Mouse (Mus musculus) embryonic facial prominence, embryonic 13.5 days (tissue): ENCODE data around the gene Trp53bp2. TPM values are rescaled to one million over a fixed set of nuclear protein-coding genes. Genes with fewer than 3 reads are reported as not detected.

Experiments
- ATAC-seq: fragments of 200-750 bp; cut with Nextera tagmentation; 2 replicates; pipeline ENCODE4 v1.8.0; 2017; ENCODE audit warnings: low read depth; ENCODE audit not compliant: insufficient number of reproducible peaks, insufficient read depth, low FRiP score, low TSS enrichment
- H3K27ac ChIP-seq: fragments of 300-500 bp; sonication (generic); 2 replicates; pipeline ENCODE4 v1.5.1; 2015; ENCODE audit warnings: moderate library complexity, mild to moderate bottlenecking, inconsistent platforms
- H3K27me3 ChIP-seq: fragments of 300-500 bp; sonication (generic); 2 replicates; pipeline ENCODE4 v1.6.1; 2015; ENCODE audit warnings: mild to moderate bottlenecking, inconsistent platforms
- H3K36me3 ChIP-seq: fragments of 300-500 bp; sonication (generic); 2 replicates; pipeline ENCODE4 v1.6.1; 2015; ENCODE audit warnings: mild to moderate bottlenecking, inconsistent platforms
- H3K4me1 ChIP-seq: fragments of 300-500 bp; sonication (generic); 2 replicates; pipeline ENCODE4 v1.6.1; 2015; ENCODE audit warnings: inconsistent platforms
- H3K4me2 ChIP-seq: fragments of 300-500 bp; sonication (generic); 2 replicates; pipeline ENCODE4 v1.6.1; 2015; ENCODE audit warnings: moderate library complexity, mild to moderate bottlenecking, inconsistent platforms
- H3K4me3 ChIP-seq: fragments of 300-500 bp; sonication (generic); 2 replicates; pipeline ENCODE4 v1.5.1; 2015; ENCODE audit warnings: mild to moderate bottlenecking, inconsistent platforms
- H3K9ac ChIP-seq: fragments of 300-500 bp; sonication (generic); 2 replicates; pipeline ENCODE4 v1.6.1; 2015; ENCODE audit warnings: mild to moderate bottlenecking, inconsistent platforms
- H3K9me3 ChIP-seq: fragments of 300-500 bp; sonication (generic); 2 replicates; pipeline ENCODE4 v1.6.1; 2016; ENCODE audit warnings: inconsistent platforms
- WGBS: fragments of 180-500 bp; shearing (Covaris S2); methylation state at CpG from one replicate; pipeline ENCODE4 v1.1.7; 2015; ENCODE audit warnings: mixed read lengths; 5-methylcytosine and 5-hydroxymethylcytosine counted together
- polyA plus RNA-seq: library from polyadenylated mRNA; unstranded; fragments of >200 nt; fragmentation: Nextera tagmentation; extraction: Ambion mirVana; gene quantifications from 2 replicates; pipeline ENCODE4 v1.2.1, GENCODE M21; 2015

Gene Trp53bp2
- polyA plus RNA-seq, 1 experiment from 2014 or later, result 25.2 TPM

- Histone ChIP-seq H3K27ac (no peak overlapping the region), H3K4me3 (no peak overlapping the region), H3K9ac (no peak overlapping the region), H3K4me2 (no peak overlapping the region), H3K4me1 (no peaks in the 10 kb centered on the region), H3K27me3 (no peaks in the 10 kb centered on the region; the same call in 1 of the 2 replicates), H3K36me3 (no peaks in the 10 kb centered on the region), H3K9me3 (no peaks in the 10 kb centered on the region)
- WGBS, result 84% methylated on average over 7 of the region's 7 CpGs
- ATAC-seq, result no peak
Observed at GRCm38 (mm10) chr1:182378876-182379275, 30.1 kb upstream of the Trp53bp2 start.

DNA sequence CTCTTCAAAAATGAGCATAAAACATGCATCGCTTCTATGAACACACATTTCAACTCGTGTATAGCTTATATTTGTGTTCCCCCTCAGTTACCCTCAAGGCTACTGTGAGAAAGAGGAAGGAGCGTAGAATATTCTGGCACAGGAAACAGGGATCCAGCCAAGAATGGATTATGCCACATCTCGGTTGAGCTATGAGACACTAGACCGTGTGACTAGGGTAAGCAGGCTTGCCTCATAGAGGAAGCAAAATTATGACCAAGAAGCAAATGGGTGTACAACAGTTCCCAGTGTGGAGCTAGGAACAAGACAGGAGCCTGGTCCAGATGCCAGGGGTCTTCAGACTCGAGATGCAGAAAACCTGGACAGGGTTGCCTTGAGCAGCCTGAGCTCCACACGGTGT, 28.3 kb upstream of the Trp53bp2 start:
- ATAC-seq, result no peak
- no peak overlapping the region for H3K4me3 ChIP-seq
- H3K27me3 ChIP-seq, result no peaks in the 10 kb centered on the region
- H3K4me1 ChIP-seq, result no peaks in the 10 kb centered on the region
- no peak overlapping the region for H3K4me2 ChIP-seq
- H3K36me3 ChIP-seq, result no peaks in the 10 kb centered on the region
- 82% methylated on average over 7 of the region's 7 CpGs for WGBS
- H3K27ac ChIP-seq, result no peak overlapping the region
- H3K9ac ChIP-seq, result no peak overlapping the region
- no peaks in the 10 kb centered on the region for H3K9me3 ChIP-seq

DNA sequence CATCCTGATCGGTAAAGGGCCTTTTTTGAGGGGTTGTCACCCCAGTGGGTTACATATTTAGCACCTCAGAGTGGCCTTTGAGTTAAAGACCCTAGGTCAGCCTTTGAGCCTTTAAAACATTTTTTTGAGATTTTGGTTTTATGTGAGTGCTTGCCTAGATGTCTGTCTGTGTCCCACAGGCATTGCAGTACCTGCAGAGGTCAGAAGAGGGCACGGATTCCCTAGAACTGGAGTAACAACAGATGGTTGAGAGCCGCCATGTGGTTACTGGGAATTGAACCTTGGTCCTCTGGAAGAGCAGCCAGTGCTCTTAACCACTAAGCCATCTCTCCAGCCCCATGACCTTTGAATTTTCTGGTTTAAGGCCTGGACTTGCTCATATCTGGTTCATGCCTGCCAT, 27.6 kb upstream of the Trp53bp2 start:
- H3K4me2 ChIP-seq, result no peak overlapping the region
- no peak overlapping the region for H3K9ac ChIP-seq
- no peak overlapping the region for H3K4me3 ChIP-seq
- H3K9me3 ChIP-seq, result no peaks in the 10 kb centered on the region
- H3K27ac ChIP-seq, result no peak overlapping the region
- no peaks in the 10 kb centered on the region for H3K27me3 ChIP-seq
- no peaks in the 10 kb centered on the region for H3K36me3 ChIP-seq
- 76% methylated on average over 3 of the region's 3 CpGs for WGBS
- H3K4me1 ChIP-seq, result no peaks in the 10 kb centered on the region
- no peak for ATAC-seq

DNA sequence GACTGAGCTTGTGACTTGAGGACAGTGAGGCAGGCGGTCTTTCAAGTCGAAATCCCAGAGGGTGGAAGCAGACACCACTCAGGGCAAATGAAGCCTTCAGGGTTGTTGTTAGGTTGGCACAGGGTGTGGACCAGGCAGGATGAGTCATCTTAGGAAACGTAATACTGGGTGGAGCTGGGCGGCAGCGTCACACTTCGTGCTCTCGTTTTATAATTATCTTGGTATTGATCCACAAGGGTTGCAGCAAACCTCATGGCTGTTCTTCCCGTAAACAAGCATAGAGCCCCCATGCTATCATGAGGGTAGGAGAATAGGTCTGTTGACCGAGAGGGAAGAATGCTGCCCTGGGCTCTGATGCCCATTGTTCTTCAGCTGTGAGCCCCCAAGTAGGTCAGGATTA, 25.9 kb upstream of the Trp53bp2 start:
- Histone ChIP-seq H3K9ac (no peak overlapping the region), H3K4me2 (no peak overlapping the region), H3K36me3 (no peaks in the 10 kb centered on the region), H3K4me3 (no peak overlapping the region), H3K4me1 (no peaks in the 10 kb centered on the region), H3K27me3 (no peaks in the 10 kb centered on the region), H3K27ac (no peak overlapping the region), H3K9me3 (no peaks in the 10 kb centered on the region)
- no peak for ATAC-seq
- WGBS, result 26% methylated on average over 9 of the region's 9 CpGs

DNA sequence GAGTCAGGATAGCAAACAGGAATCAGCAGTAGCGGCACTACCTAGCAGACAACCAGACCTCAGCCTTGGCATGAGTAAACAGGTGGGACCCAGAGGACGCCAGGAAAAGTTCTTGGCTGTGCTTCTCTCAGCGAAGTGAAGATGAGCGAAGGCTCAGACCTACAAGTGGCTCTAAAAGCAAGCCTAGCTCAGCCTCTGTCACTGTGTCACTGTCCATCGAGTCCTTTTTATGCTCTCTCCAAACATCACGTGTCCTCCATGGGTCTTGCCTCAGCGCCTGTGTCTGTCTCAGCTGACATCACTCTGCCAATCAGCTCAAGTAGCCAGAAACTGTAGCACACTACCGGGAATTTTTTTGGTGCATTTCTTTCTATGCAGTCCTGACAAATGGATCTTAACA, 22.5 kb upstream of the Trp53bp2 start:
- ATAC-seq, result no peak
- H3K27me3 ChIP-seq, result no peaks in the 10 kb centered on the region
- WGBS, result 87% methylated on average over 8 of the region's 8 CpGs

DNA sequence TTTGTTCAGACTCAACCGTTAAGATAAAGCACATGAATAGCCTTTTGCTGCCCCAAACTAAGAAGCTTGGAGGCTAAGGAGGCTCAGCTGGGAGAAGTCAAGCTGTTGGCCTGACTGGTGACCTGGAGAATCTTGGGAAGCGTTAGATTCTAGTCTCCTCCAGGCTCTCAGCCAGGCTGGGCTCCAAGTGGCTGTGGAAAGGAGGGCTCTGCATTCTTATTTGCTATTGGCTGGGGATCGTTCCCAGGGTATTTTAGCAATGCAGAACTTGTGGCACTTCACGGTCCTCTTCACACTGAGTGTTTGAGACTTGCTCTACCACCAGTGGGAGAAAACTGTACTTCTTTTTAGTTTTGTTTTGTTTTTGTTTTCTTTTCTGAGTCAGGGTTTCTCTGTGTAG, 20.2 kb upstream of the Trp53bp2 start:
- no peak overlapping the region for H3K9ac ChIP-seq
- WGBS, result 56% methylated on average over 4 of the region's 4 CpGs
- H3K36me3 ChIP-seq, result no peaks in the 10 kb centered on the region
- 0 out of 2 replicates have a peak, but pooled peaks cover 4% of the 10 kb centered on the region for H3K4me1 ChIP-seq
- no peaks in the 10 kb centered on the region for H3K27me3 ChIP-seq
- H3K27ac ChIP-seq, result no peak overlapping the region
- H3K4me3 ChIP-seq, result no peak overlapping the region
- no peak overlapping the region for H3K4me2 ChIP-seq
- no peak for ATAC-seq
- H3K9me3 ChIP-seq, result no peaks in the 10 kb centered on the region

More for the DNA sequence above, 22.5 kb upstream of the Trp53bp2 start:
- no peaks in the 10 kb centered on the region for H3K9me3 ChIP-seq
- no peaks in the 10 kb centered on the region for H3K36me3 ChIP-seq
- H3K4me2 ChIP-seq, result no peak overlapping the region
- H3K27ac ChIP-seq, result no peak overlapping the region
- H3K4me1 ChIP-seq, result 0 out of 2 replicates have a peak, but pooled peaks cover 4% of the 10 kb centered on the region
- no peak overlapping the region for H3K9ac ChIP-seq
- H3K4me3 ChIP-seq, result no peak overlapping the region

GRCm38 (mm10) chr1:182398171-182398570, 10.8 kb upstream of the Trp53bp2 start:
- H3K27me3 ChIP-seq, result no peaks in the 10 kb centered on the region
- no peaks in the 10 kb centered on the region for H3K36me3 ChIP-seq
- no peak overlapping the region for H3K27ac ChIP-seq
- ATAC-seq, result no peak
- H3K4me2 ChIP-seq, result no peak overlapping the region
- peaks cover 13% of the 10 kb centered on the region for H3K4me1 ChIP-seq
- no peak overlapping the region for H3K9ac ChIP-seq
- no peaks in the 10 kb centered on the region for H3K9me3 ChIP-seq
- 72% methylated on average over 8 of the region's 8 CpGs for WGBS
- no peak overlapping the region for H3K4me3 ChIP-seq

DNA sequence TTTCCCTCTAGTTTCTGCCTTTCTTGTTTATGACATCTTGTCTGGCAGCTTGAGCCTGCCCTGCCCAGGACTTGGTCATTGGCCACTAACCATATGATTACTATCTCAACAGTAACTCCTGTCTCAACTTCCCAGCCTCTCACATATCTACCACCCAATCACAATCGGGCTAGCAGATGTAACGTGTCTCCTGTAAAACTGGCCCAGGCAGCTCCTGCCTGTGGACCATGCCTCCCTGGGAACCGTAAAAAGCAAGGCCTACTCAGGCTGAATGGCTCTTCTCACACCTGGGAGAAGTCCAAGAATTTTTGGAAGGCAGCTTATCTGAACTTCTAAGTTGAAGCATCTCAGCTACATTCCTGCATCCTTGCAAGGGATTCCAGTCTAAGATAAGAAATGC, 10.2 kb upstream of the Trp53bp2 start:
- peaks cover 14% of the 10 kb centered on the region for H3K4me1 ChIP-seq
- no peak overlapping the region for H3K4me3 ChIP-seq
- no peaks in the 10 kb centered on the region for H3K9me3 ChIP-seq
- H3K27ac ChIP-seq, result no peak overlapping the region
- H3K36me3 ChIP-seq, result no peaks in the 10 kb centered on the region
- WGBS, result 59% methylated on average over 3 of the region's 3 CpGs
- H3K4me2 ChIP-seq, result no peak overlapping the region
- no peaks in the 10 kb centered on the region for H3K27me3 ChIP-seq
- no peak overlapping the region for H3K9ac ChIP-seq
- ATAC-seq, result no peak

DNA sequence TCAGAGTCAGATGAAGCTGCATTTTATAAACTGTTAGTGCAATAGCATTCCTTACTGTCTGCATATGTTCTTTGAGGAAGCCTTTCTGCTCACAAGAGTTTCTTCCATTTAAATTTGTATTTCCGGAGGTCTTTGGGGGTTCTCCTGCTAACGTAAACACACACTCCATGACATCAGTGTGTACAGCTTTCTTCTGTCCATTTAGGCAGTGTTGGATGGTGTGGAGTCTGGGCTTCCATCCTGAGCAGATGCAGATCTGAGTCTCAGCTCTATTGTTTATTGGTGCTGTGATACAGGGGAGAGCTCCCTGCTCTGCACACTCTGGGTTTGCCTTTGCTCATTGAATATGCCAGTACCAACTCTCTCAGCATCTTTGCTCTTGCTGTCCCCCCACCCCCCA, 9.8 kb upstream of the Trp53bp2 start:
- ATAC-seq, result no peak
- H3K4me1 ChIP-seq, result peaks cover 14% of the 10 kb centered on the region
- no peak overlapping the region for H3K9ac ChIP-seq
- no peaks in the 10 kb centered on the region for H3K36me3 ChIP-seq
- no peak overlapping the region for H3K4me2 ChIP-seq
- no peak overlapping the region for H3K4me3 ChIP-seq
- H3K27ac ChIP-seq, result no peak overlapping the region
- H3K27me3 ChIP-seq, result no peaks in the 10 kb centered on the region
- 78% methylated on average over 2 of the region's 2 CpGs for WGBS
- no peaks in the 10 kb centered on the region for H3K9me3 ChIP-seq

DNA sequence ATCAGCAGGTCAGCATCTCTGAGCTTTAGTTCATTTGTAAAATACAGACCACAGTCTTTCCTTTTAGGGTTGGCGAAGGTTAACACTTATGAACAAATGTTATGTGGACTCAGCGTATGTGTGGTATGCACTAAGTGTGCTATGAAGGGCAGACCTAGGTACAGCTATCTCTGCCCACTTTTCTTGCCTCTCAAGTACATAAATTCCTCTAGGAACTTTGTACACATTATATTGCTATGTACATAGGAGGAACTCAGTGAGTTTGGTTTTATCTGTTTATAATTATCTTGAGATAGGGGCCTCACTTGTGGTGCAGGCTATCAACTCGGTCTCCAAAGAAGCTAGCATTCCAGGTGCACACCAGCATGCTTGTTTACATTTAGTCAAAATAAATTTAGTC, 9.1 kb upstream of the Trp53bp2 start:
- H3K9me3 ChIP-seq, result no peaks in the 10 kb centered on the region
- H3K4me1 ChIP-seq, result peaks cover 14% of the 10 kb centered on the region
- WGBS, result 81% methylated on average over 3 of the region's 3 CpGs
- no peaks in the 10 kb centered on the region for H3K27me3 ChIP-seq
- H3K4me2 ChIP-seq, result no peak overlapping the region
- no peak overlapping the region for H3K4me3 ChIP-seq
- no peak overlapping the region for H3K9ac ChIP-seq
- no peaks in the 10 kb centered on the region for H3K36me3 ChIP-seq
- no peak overlapping the region for H3K27ac ChIP-seq
- ATAC-seq, result no peak

GRCm38 (mm10) chr1:182403076-182403475, 5.9 kb upstream of the Trp53bp2 start:
- Histone ChIP-seq H3K36me3 (no peaks in the 10 kb centered on the region), H3K27me3 (no peaks in the 10 kb centered on the region), H3K4me1 (peaks cover 23% of the 10 kb centered on the region), H3K9me3 (no peaks in the 10 kb centered on the region), H3K4me3 (no peak overlapping the region), H3K4me2 (peak overlapping the region; percentile 3), H3K9ac (no peak overlapping the region), H3K27ac (no peak overlapping the region)
- WGBS, result 48% methylated on average over 13 of the region's 13 CpGs
- no peak for ATAC-seq

GRCm38 (mm10) chr1:182406621-182407020, 2.4 kb upstream of the Trp53bp2 start:
- Histone ChIP-seq H3K27me3 (no peaks in the 10 kb centered on the region), H3K4me2 (no peak overlapping the region), H3K36me3 (no peaks in the 10 kb centered on the region), H3K4me1 (peaks cover 34% of the 10 kb centered on the region), H3K4me3 (no peak overlapping the region), H3K9me3 (no peaks in the 10 kb centered on the region), H3K9ac (no peak overlapping the region), H3K27ac (no peak overlapping the region; the same call in 1 of the 2 replicates)
- 52% methylated on average over 4 of the region's 4 CpGs for WGBS
- ATAC-seq, result no peak

DNA sequence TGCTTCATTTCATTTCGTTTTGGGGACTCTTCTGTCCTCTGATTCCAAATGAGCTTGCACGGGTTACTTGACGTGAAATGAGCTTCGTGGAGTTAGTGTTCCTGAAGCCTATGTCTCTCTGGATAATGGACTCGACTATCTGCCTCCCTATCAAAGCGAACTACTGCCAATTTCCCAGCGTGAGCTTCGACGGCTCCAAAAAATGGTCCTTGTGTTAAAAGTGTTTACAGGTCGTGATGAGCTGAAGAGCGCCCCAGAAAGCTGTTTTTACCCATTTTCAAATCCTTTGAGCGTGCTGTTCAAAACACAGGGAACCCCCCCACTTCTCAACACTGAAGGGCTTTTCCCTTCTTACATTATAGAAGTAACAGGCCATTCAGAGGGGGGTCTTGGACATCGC, 729 bp upstream of the Trp53bp2 start:
- H3K27me3 ChIP-seq, result no peaks in the 10 kb centered on the region
- peak overlapping the region; percentile 75 for H3K4me2 ChIP-seq
- H3K27ac ChIP-seq, result peak overlapping the region; percentile 93
- H3K9ac ChIP-seq, result peak overlapping the region; percentile 97
- 5% methylated on average over 13 of the region's 13 CpGs for WGBS
- H3K36me3 ChIP-seq, result no peaks in the 10 kb centered on the region
- peaks cover 35% of the 10 kb centered on the region for H3K4me1 ChIP-seq
- no peaks in the 10 kb centered on the region for H3K9me3 ChIP-seq
- peak overlapping the region; percentile 89 for H3K4me3 ChIP-seq
- no peak for ATAC-seq
